Mouse (Mus musculus): ENCODE measurements at regions not wholly inside any gene's neighbourhood (a gene's known extent, or its start where the extent isn't known, plus 50 kb on each side); places are given as distances from the start of the nearest gene placed in this dataset.

DNA sequence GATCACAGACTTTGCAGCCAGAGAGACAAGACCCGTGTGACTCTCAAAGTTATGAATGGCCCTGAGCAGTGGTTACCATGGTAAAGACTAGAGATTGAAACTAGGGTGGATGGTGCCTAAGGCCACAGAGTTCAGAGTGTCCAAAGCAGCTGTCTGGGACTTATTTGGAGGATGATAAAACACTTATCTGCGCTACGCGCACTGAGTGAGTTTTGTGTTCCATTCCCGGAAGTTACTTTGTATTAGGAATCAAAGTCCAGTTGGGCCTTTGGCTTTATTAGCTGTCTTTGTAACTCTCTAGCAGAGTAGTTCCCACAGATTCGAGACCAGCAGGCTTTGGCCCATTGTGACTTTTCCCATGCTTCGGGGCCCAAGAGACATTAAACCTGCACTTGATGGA, 335.9 kb downstream of the Ets1 start:
- H3K9ac ChIP-seq (replicated peaks): no peak overlapping the region
- 74% methylated on average over 7 of the region's 7 CpGs for WGBS (ENCODE audit: insufficient replicate concordance)
- H3K36me3 ChIP-seq (replicated peaks; ENCODE audit: insufficient read depth, low read length): no peaks in the 10 kb centered on the region
- H3K27ac ChIP-seq (ENCODE audit: low read depth): no peak overlapping the region
- H3K9me3 ChIP-seq (ENCODE audit: low read length): no peaks in the 10 kb centered on the region
- H3K4me2 ChIP-seq (ENCODE audit: low read depth, low read length): no peak overlapping the region
- H3K4me3 ChIP-seq (ENCODE audit: low read depth, low read length): no peak overlapping the region
- DNase-seq (no peak), ATAC-seq (no peak)
- H3K4me1 ChIP-seq (ENCODE audit: insufficient read depth): no peaks in the 10 kb centered on the region
- TF ChIP-seq CTCF (IDR thresholded peaks at IDR 0.05; ENCODE audit: low read depth): no peak
- H3K27me3 ChIP-seq (ENCODE audit: insufficient read depth, low read length): no peaks in the 10 kb centered on the region

DNA sequence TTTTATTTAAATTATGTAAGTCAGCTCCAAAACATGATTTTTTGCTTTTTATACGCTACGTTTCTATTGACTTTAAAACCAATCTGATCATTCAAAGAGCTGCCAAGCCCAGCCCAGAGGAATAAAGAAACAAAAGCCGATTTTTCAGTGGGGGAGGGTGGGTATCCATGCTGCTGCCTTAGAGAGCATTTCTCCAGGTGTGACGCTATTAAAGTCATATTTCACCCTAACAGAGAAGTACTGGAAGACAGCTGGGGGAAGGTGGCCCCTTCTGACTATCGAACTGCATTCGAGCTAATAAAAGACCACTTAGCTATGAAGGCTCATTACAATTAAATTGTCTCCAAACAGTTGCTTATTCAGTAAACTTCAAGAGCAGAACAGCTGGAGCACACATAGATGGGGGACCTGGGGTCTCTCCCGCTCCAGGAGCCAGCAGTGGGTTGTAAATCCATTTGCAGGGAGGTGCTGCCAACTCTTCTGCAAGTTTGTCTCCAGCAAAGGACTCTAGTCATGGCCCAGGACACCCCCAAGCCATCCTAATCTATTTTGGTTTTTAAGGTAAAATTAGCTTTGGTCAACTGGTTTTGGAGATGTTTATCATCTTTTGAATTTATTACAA, 336.5 kb downstream of the Ets1 start:
- H3K4me2 ChIP-seq (ENCODE audit: low read depth, low read length): no peak overlapping the region
- no peaks in the 10 kb centered on the region for H3K36me3 ChIP-seq (replicated peaks; ENCODE audit: insufficient read depth, low read length)
- ATAC-seq: no peak
- H3K27me3 ChIP-seq (ENCODE audit: insufficient read depth, low read length): no peaks in the 10 kb centered on the region
- H3K9ac ChIP-seq (replicated peaks): no peak overlapping the region
- 78% methylated on average over 7 of the region's 7 CpGs for WGBS (ENCODE audit: insufficient replicate concordance)
- H3K4me1 ChIP-seq (ENCODE audit: insufficient read depth): no peaks in the 10 kb centered on the region
- H3K27ac ChIP-seq (ENCODE audit: low read depth): no peak overlapping the region
- no peak for TF ChIP-seq EP300 (IDR thresholded peaks at IDR 0.05; ENCODE audit: low read depth)
- no peak for TF ChIP-seq CTCF (IDR thresholded peaks at IDR 0.05; ENCODE audit: low read depth)
- DNase-seq: no peak
- no peaks in the 10 kb centered on the region for H3K9me3 ChIP-seq (ENCODE audit: low read length)
- H3K4me3 ChIP-seq (ENCODE audit: low read depth, low read length): no peak overlapping the region

DNA sequence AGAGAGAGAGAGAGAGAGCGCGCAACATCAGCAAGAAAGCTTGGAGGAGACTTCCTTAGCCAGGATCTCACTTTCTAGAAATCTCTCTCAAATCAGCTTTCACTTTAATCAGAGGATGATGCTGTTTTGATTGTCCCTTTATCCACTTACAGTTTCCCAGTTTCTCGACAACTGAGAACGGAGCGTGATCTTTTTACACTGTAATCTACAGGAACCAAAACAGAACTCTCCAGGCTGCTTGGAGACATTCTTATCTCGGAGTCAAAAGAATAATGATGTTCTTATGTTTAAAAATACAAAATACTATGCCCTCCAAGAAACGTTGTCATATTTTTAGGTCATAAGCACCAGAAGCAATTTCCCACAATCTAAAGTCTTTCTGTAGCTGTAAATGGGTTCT, 341.7 kb downstream of the Ets1 start:
- Histone ChIP-seq H3K4me2 (ENCODE audit: low read depth, low read length) (no peak overlapping the region), H3K36me3 (replicated peaks; ENCODE audit: insufficient read depth, low read length) (no peaks in the 10 kb centered on the region), H3K9me3 (ENCODE audit: low read length) (no peaks in the 10 kb centered on the region), H3K4me1 (ENCODE audit: insufficient read depth) (no peaks in the 10 kb centered on the region; the same call in 1 of the 2 replicates), H3K27ac (ENCODE audit: low read depth) (no peak overlapping the region), H3K27me3 (ENCODE audit: insufficient read depth, low read length) (no peaks in the 10 kb centered on the region), H3K4me3 (ENCODE audit: low read depth, low read length) (no peak overlapping the region), H3K9ac (replicated peaks) (no peak overlapping the region)
- ATAC-seq (no peak), DNase-seq (no peak)
- TF ChIP-seq EP300 (IDR thresholded peaks at IDR 0.05; ENCODE audit: low read depth) (0 out of 2 replicates have a peak, but pooled peaks have one; percentile 11), CTCF (IDR thresholded peaks at IDR 0.05; ENCODE audit: low read depth) (no peak)
- WGBS (ENCODE audit: insufficient replicate concordance): 61% methylated on average over 7 of the region's 7 CpGs

DNA sequence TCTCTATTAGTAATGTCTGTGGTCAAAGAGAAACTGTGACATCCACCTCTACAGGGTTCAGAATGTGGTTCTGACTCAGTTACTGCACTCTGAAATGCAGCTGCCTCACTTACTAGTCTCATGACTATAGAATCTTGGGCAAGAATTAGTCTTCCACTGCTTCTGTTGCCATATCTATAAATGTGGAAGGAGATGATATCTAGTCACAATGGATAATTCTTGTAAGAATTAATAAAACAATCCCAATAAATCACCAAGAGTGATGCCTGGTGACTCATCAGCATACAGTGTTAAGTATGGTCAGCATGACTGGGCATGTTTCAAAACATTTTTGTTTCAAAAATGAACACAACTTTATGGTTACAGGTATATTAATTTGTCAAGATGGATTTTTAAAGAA, 344.8 kb downstream of the Ets1 start:
- H3K27ac ChIP-seq (ENCODE audit: low read depth): no peak overlapping the region
- no peaks in the 10 kb centered on the region for H3K27me3 ChIP-seq (ENCODE audit: insufficient read depth, low read length)
- TF ChIP-seq CTCF (IDR thresholded peaks at IDR 0.05; ENCODE audit: low read depth) (no peak), EP300 (IDR thresholded peaks at IDR 0.05; ENCODE audit: low read depth) (no peak)
- no peak overlapping the region for H3K4me2 ChIP-seq (ENCODE audit: low read depth, low read length)
- no peaks in the 10 kb centered on the region for H3K9me3 ChIP-seq (ENCODE audit: low read length)
- no peak for ATAC-seq
- no peak for DNase-seq
- H3K4me1 ChIP-seq (ENCODE audit: insufficient read depth): no peaks in the 10 kb centered on the region; the same call in 1 of the 2 replicates
- H3K36me3 ChIP-seq (replicated peaks; ENCODE audit: insufficient read depth, low read length): no peaks in the 10 kb centered on the region
- no peak overlapping the region for H3K4me3 ChIP-seq (ENCODE audit: low read depth, low read length)
- no peak overlapping the region for H3K9ac ChIP-seq (replicated peaks)

DNA sequence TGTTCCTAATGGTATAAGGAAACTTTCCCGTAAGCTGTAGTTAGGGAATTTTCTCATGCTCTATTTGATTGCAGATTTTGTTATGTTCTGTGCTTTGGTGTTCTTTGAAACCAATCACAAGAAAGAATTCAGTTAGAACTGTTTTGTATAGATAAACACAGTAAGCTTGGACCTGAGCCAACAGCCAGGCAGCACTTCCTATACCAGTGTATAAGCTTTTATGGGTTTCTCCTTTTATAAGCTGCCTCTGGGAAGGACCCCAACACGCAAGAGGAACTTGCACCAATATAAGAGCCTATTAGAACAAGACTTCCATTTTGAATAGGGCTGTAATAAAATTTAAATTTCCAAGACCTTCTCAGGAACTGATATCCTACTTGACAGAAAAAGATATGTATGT, 347.2 kb downstream of the Ets1 start:
- H3K9me3 ChIP-seq (ENCODE audit: low read length): no peaks in the 10 kb centered on the region
- no peaks in the 10 kb centered on the region for H3K27me3 ChIP-seq (ENCODE audit: insufficient read depth, low read length)
- no peaks in the 10 kb centered on the region for H3K36me3 ChIP-seq (replicated peaks; ENCODE audit: insufficient read depth, low read length)
- H3K4me1 ChIP-seq (ENCODE audit: insufficient read depth): no peaks in the 10 kb centered on the region; the same call in 1 of the 2 replicates
- TF ChIP-seq CTCF (IDR thresholded peaks at IDR 0.05; ENCODE audit: low read depth) (no peak), EP300 (IDR thresholded peaks at IDR 0.05; ENCODE audit: low read depth) (peak; percentile 67)
- no peak overlapping the region for H3K9ac ChIP-seq (replicated peaks)
- DNase-seq (no peak), ATAC-seq (no peak)
- no peak overlapping the region for H3K27ac ChIP-seq (ENCODE audit: low read depth)
- 42% methylated on average over 2 of the region's 2 CpGs for WGBS (ENCODE audit: insufficient replicate concordance)
- H3K4me2 ChIP-seq (ENCODE audit: low read depth, low read length): no peak overlapping the region
- no peak overlapping the region for H3K4me3 ChIP-seq (ENCODE audit: low read depth, low read length)

DNA sequence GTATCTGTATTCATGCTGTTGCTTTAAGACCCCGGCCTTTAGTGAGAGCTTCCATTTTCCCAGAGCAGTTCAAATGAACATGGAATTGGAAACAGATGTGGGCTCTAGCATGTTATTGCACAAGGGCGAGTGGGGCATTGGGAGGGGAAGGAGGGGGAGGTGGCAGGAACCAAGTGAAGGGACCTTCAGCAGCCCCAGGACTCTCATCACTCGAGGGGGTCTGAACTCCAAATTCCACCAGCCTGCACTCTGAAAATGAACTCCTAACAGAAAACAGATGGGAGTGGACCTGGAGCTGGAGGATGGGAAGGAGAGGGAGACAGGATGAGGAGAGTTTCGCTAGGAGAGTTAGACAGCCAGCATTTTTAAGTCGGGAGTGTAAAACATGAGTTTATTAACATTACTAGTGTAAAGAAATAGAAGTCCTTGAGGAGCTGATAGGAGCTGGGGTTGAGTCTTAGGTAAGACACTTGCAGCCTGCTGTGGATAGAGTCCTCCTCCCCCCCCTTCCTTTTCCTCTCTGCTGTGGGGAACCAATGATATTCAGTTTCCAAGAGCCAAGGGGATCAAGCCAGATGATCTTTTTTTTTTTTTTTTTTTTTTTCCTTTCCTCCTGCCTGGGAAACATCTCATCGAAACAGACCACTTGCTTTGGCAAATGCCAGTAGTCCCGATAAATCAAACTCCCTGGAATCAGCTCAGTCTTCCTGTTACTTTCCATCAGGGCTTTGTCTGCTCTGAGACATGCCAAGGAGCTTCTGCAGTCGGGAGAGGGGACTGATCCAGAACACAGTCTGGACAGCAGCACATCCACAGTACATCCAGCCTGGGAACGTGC, 351.0 kb downstream of the Ets1 start:
- Histone ChIP-seq H3K27me3 (ENCODE audit: insufficient read depth, low read length) (no peaks in the 10 kb centered on the region), H3K4me1 (ENCODE audit: insufficient read depth) (no peaks in the 10 kb centered on the region), H3K9me3 (ENCODE audit: low read length) (no peaks in the 10 kb centered on the region), H3K4me3 (ENCODE audit: low read depth, low read length) (no peak overlapping the region), H3K27ac (ENCODE audit: low read depth) (no peak overlapping the region), H3K9ac (replicated peaks) (no peak overlapping the region), H3K4me2 (ENCODE audit: low read depth, low read length) (no peak overlapping the region), H3K36me3 (replicated peaks; ENCODE audit: insufficient read depth, low read length) (no peaks in the 10 kb centered on the region)
- DNase-seq: no peak
- TF ChIP-seq EP300 (IDR thresholded peaks at IDR 0.05; ENCODE audit: low read depth): no peak
- TF ChIP-seq CTCF (IDR thresholded peaks at IDR 0.05; ENCODE audit: low read depth): no peak
- ATAC-seq: no peak
- 53% methylated on average over 9 of the region's 9 CpGs for WGBS (ENCODE audit: insufficient replicate concordance)

All from liver, postnatal 0 days (tissue).